Mouse (Mus musculus) adrenal gland, postnatal 14 days (tissue): ENCODE measurements around the gene Snrpg. TPM values are rescaled to one million over a fixed set of nuclear protein-coding genes. Genes with fewer than 3 reads are reported as not detected.
A peak's percentile ranks its signal among the peaks of the same experiment; 100 is the strongest.

Source experiments
- DNase-seq: peaks from one replicate; pipeline ENCODE4 v3.0.0; 2021; ENCODE audit warnings: mixed read lengths
- total RNA-seq: library from RNA; stranded (reverse); gene quantifications from 2 replicates; pipeline ENCODE4 v1.2.3, GENCODE M21; 2021

Gene Snrpg
- total RNA-seq, 1 experiment from 2014 or later = 268 TPM

- DNase-seq = no peak
Measured at GRCm38 (mm10) chr6:86398986-86399385, 27.9 kb downstream of the Snrpg start.

- no peak for DNase-seq
Measured at GRCm38 (mm10) chr6:86399995-86400394, 28.9 kb downstream of the Snrpg start.

- DNase-seq = peak; percentile 86
Measured at GRCm38 (mm10) chr6:86400972-86401371, 29.9 kb downstream of the Snrpg start.

GRCm38 (mm10) chr6:86402681-86403607 is 31.8 kb downstream of the Snrpg start:
- no peak for DNase-seq

- DNase-seq = peak; percentile 88
Measured at GRCm38 (mm10) chr6:86403728-86404099, 32.6 kb downstream of the Snrpg start.

GRCm38 (mm10) chr6:86404100-86404861 is 33.2 kb downstream of the Snrpg start, which contains the start of gene Tia1:
Gene Tia1 (plus strand): TSS chr6:86404219.
- peak; percentile 99 for DNase-seq

- DNase-seq = no peak
Measured at GRCm38 (mm10) chr6:86404996-86405395, 33.9 kb downstream of the Snrpg start.

- no peak for DNase-seq
Measured at GRCm38 (mm10) chr6:86406306-86406705, 35.2 kb downstream of the Snrpg start.

- no peak for DNase-seq
Measured at GRCm38 (mm10) chr6:86418711-86419110, 47.6 kb downstream of the Snrpg start.

- DNase-seq = no peak
Measured at GRCm38 (mm10) chr6:86419239-86419638, 48.1 kb downstream of the Snrpg start.

GRCm38 (mm10) chr6:86420491-86420890 is 49.4 kb downstream of the Snrpg start:
- DNase-seq = peak; percentile 42

GRCm38 (mm10) chr6:86426358-86426757 is 55.3 kb downstream of the Snrpg start, which contains the start of gene Gm44790:
Gene Gm44790 (plus strand): TSS chr6:86426658.
- no peak for DNase-seq

Other genes with a start within 250 kb of the Snrpg start
- gene Tgfa, start 176.1 kb upstream of the Snrpg start, total RNA-seq = 7.7 and 9.7 TPM in 2 replicates
- gene Fam136a, start 5.7 kb upstream of the Snrpg start, total RNA-seq = 84.9 and 89.9 TPM in 2 replicates
- gene Pcyox1, start 25.9 kb downstream of the Snrpg start, total RNA-seq = 145 and 151 TPM in 2 replicates
- 48.8 and 69.5 TPM in 2 replicates for gene Tia1, start 32.9 kb downstream of the Snrpg start, total RNA-seq
- gene Gm44790, start 55.4 kb downstream of the Snrpg start, total RNA-seq = 0.78 TPM in 1 of 2 replicates, not detected in the other
- 15.6 and 16.4 TPM in 2 replicates for gene C87436, start 67.1 kb downstream of the Snrpg start, total RNA-seq
- gene Pcbp1, start 155.0 kb downstream of the Snrpg start, total RNA-seq = 260 TPM in 2 replicates